Mouse (Mus musculus) CD4-positive, CD25-positive, alpha-beta regulatory T cell (primary cell): ENCODE measurements around the gene Rbx1. TPM values are rescaled to one million over a fixed set of nuclear protein-coding genes. Genes with fewer than 3 reads are reported as not detected.

Experiments
- polyA plus RNA-seq: library from polyadenylated mRNA; unstranded; fragments of 100-300 nt; shearing (Covaris generic); gene quantifications from one replicate; pipeline ENCODE4 v1.2.1, GENCODE M21; 2017

Rbx1 gene
- 334 TPM for polyA plus RNA-seq

DNA sequence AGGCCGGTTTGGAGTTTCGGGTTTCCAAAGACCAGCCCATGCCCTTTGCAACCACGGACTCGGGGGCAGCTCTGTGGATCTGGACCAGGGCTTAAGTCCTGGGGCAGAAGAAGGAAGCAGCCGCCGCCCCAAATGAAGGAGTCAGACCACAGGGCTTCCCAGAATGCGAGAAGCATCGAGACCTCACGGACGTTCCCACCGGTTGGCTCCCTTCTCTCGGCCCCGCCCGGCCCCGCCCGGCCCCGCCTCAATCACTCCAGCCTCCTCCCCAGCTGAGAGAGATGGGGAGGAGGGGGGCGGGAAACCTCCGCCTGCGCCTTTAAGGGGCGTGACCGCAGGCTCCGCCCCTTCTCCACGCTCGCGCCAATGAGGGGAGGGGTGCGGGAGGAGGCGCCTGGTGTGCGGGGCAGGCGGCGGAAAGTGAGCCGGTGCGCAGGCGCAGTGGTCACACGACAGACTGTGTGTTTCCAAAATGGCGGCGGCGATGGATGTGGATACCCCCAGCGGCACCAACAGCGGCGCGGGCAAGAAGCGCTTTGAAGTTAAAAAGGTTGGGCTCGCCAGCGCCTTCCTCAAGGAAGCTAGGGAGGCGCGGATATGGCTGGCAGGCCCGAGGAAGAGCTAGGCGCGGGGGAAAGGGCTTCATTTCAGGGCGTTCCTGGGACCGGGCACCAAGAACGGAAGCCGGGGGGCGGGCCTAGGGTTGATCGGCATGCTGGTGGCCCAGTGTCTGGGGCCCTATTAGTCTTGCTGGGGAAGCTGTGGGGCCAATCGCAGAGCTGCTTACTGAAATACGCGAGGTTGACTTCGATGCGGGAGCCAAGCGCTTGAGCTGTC lies at the start of gene Rbx1:
Rbx1 (plus strand) TSS at position 396 of the 837 bp plus-strand sequence.

Other genes starting within 250 kb of the Rbx1 start
- not detected for gene Mchr1, start 230.8 kb upstream of the Rbx1 start, polyA plus RNA-seq
- 58.8 TPM for gene Slc25a17, start 105.5 kb upstream of the Rbx1 start, polyA plus RNA-seq
- 105 TPM for gene St13, start 66.2 kb upstream of the Rbx1 start, polyA plus RNA-seq
- gene Xpnpep3, start 66.2 kb upstream of the Rbx1 start, polyA plus RNA-seq, result 12.3 TPM
- 0.81 TPM for gene Dnajb7, start 58.0 kb upstream of the Rbx1 start, polyA plus RNA-seq
- gene Ep300, start 119.1 kb downstream of the Rbx1 start, polyA plus RNA-seq, result 42.9 TPM
- 34.3 TPM for gene L3mbtl2, start 197.6 kb downstream of the Rbx1 start, polyA plus RNA-seq
- 4.7 TPM for gene Chadl, start 231.0 kb downstream of the Rbx1 start, polyA plus RNA-seq